Mouse (Mus musculus): ENCODE data around the gene Vmn1r132.
"Not testable (repeated sequence)": the region's sequence is repeated elsewhere in the genome, so short reads cannot be mapped to it uniquely, and the experiment has no call there.

Vmn1r132 gene

GRCm38 (mm10) chr7:21613792-21614191, at the start of gene Vmn1r132:
Gene Vmn1r132, plus strand, starts transcription at chr7:21614092.
- not testable (repeated sequence) for DNase-seq
